ENCODE assay signal across 8 mouse cellular contexts in the genomic region with DNA sequence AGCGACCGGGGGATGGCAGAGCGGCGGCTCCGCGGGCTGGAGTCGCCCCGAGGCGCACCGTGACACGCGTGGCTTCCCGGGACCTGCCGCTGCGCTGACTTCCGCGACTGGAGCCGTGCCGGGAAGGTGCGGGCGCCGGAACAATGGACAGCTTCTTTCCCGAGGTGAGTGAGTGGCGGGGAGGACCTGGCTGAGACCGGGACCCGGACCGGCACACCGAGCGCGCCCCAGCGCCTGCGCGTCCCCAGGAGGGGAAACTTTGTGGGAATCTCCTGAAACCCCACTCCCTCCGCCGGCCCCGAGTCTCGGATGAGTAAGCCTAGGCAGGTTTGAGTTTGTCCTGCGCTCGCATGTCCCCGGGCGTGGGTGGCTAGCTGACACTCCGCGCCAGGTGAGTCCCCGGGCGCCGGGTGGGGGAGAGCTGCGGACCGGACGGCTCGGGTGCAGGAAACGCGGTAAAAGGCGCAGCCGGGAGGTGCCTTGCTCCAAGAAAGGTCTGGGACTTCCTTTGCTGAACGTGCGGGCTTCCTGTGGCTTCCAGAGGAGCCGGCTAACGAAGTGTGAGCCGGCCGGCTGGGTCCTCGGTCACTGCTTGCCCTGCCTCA. TPM values are rescaled to one million over a fixed set of nuclear protein-coding genes. Genes with fewer than 3 reads are reported as not detected.
DNase-seq lines count a peak whose midpoint lies in the region; ATAC-seq and TF ChIP-seq lines count a peak whose summit lies in the region.

No protein-coding gene starts in this region.

- peak overlapping the region; percentile 95 for H3K27ac ChIP-seq in heart, adult 2 months
- peak overlapping the region; percentile 93 for H3K27ac ChIP-seq in lung, embryonic 14.5 days (ENCODE audit: low read depth)
- peak overlapping the region; percentile 66 for H3K27ac ChIP-seq in neural tube, embryonic 15.5 days (replicated peaks)

- H3K4me3 ChIP-seq in heart, adult 2 months, result peak overlapping the region; percentile 94
- peak overlapping the region; percentile 91 for H3K4me3 ChIP-seq in lung, embryonic 14.5 days (ENCODE audit: low read depth, low read length)
- H3K4me3 ChIP-seq in neural tube, embryonic 15.5 days (replicated peaks), result peak overlapping the region; percentile 69

- no peak for TF ChIP-seq CTCF in heart, adult 2 months (IDR thresholded peaks at IDR 0.05)
- no peak for TF ChIP-seq CTCF in lung, embryonic 14.5 days (IDR thresholded peaks at IDR 0.05; ENCODE audit: low read depth)

- intact Hi-C loops in heart, adult 2 months (cut with DNase I), result loop anchor here (1.0 to 2.0 kb wide), 2 partner anchors 42 to 182 kb away; no protein-coding TSS in a partner anchor

- peaks cover 5% of the 10 kb centered on the region for H3K79me2 ChIP-seq in heart, adult 2 months (replicated peaks; ENCODE audit: control insufficient read depth, insufficient read depth, low read length)

- no peak for TF ChIP-seq EP300 in heart, adult 2 months (IDR thresholded peaks at IDR 0.05; ENCODE audit: insufficient read depth, low read depth, low read length)

- peaks cover 7% of the 10 kb centered on the region for H3K4me1 ChIP-seq in heart, adult 2 months (ENCODE audit: control insufficient read depth, insufficient read depth, low read length)
- peaks cover 9% of the 10 kb centered on the region for H3K4me1 ChIP-seq in lung, embryonic 14.5 days (ENCODE audit: insufficient read depth)
- peaks cover 35% of the 10 kb centered on the region for H3K4me1 ChIP-seq in neural tube, embryonic 15.5 days

- under 1% methylated on average over 61 of the region's 61 CpGs for WGBS in heart, adult 2 months
- WGBS in lung, embryonic 14.5 days, result under 1% methylated on average over 61 of the region's 61 CpGs
- under 1% methylated on average over 58 of the region's 61 CpGs for WGBS in neural tube, embryonic 15.5 days

- TF ChIP-seq POLR2A in heart, adult 2 months (IDR thresholded peaks at IDR 0.05; ENCODE audit: insufficient read depth, low read depth, low read length), result 0 out of 2 replicates have a peak, but pooled peaks have one; percentile 13

- ATAC-seq in lung, embryonic 14.5 days (ENCODE audit: insufficient read depth), result peak; percentile 23
- ATAC-seq in neural tube, embryonic 15.5 days (ENCODE audit: low FRiP score), result peak; percentile 9

- H3K36me3 ChIP-seq in heart, adult 2 months (ENCODE audit: control insufficient read depth, insufficient read depth, low read length), result no peaks in the 10 kb centered on the region; the same call in 1 of the 2 replicates
- no peaks in the 10 kb centered on the region for H3K36me3 ChIP-seq in lung, embryonic 14.5 days (ENCODE audit: insufficient read depth)
- H3K36me3 ChIP-seq in neural tube, embryonic 15.5 days, result no peaks in the 10 kb centered on the region

- no peaks in the 10 kb centered on the region for H3K9me3 ChIP-seq in lung, embryonic 14.5 days (ENCODE audit: low read depth, low read length)
- no peaks in the 10 kb centered on the region for H3K9me3 ChIP-seq in neural tube, embryonic 15.5 days (replicated peaks)

- peak overlapping the region; percentile 92 for H3K9ac ChIP-seq in heart, adult 2 months (ENCODE audit: low read depth, low read length)
- peak overlapping the region; percentile 84 for H3K9ac ChIP-seq in lung, embryonic 14.5 days
- peak overlapping the region; percentile 64 for H3K9ac ChIP-seq in neural tube, embryonic 15.5 days (replicated peaks)

- H3K27me3 ChIP-seq in heart, adult 2 months (ENCODE audit: control insufficient read depth, insufficient read depth, low read length), result no peaks in the 10 kb centered on the region
- H3K27me3 ChIP-seq in lung, embryonic 14.5 days (ENCODE audit: insufficient read depth, low read length), result no peaks in the 10 kb centered on the region
- peaks cover 24% of the 10 kb centered on the region for H3K27me3 ChIP-seq in neural tube, embryonic 15.5 days (replicated peaks)

- DNase-seq in retina, embryonic 14.5 days (ENCODE audit: low spot score), result peak; percentile 52
- no peak for DNase-seq in retina, postnatal 1 day
- DNase-seq in embryo, embryonic 10 days (ENCODE audit: low spot score), result peak; percentile 62
- peak; percentile 76 to 78 for DNase-seq in heart, adult 2 months
- DNase-seq in kidney, adult 11 months, result peak; percentile 64
- peak; percentile 70 for DNase-seq in lung, embryonic 14.5 days
- peak; percentile 52 for DNase-seq in urinary bladder, postnatal 25 days (ENCODE audit: low spot score)

- H3K4me2 ChIP-seq in lung, embryonic 14.5 days, result peak overlapping the region; percentile 74
- peak overlapping the region; percentile 100 for H3K4me2 ChIP-seq in neural tube, embryonic 15.5 days

RNA-seq across cellular contexts. Expression of gene Myo10, which starts 0.6 kb away (rescaled TPM):
- 10 to 100 TPM; 63.7 to 67.9 TPM for total RNA-seq in heart, adult 2 months (2021)
- 26.6 and 35.4 TPM in 2 replicates for polyA plus RNA-seq in heart, adult 2 months (2012; rRNA removed)
- polyA plus RNA-seq in lung, embryonic 14.5 days (2014; fragmentation: Nextera tagmentation; extraction: Ambion mirVana), result 48.5 and 54.8 TPM in 2 replicates
- 19.5 and 26.1 TPM in 2 replicates for polyA plus RNA-seq in neural tube, embryonic 15.5 days (2015; fragmentation: Nextera tagmentation; extraction: Ambion mirVana)
